Mouse (Mus musculus): Measurements from ENCODE around the gene Dmgdh.

DNA sequence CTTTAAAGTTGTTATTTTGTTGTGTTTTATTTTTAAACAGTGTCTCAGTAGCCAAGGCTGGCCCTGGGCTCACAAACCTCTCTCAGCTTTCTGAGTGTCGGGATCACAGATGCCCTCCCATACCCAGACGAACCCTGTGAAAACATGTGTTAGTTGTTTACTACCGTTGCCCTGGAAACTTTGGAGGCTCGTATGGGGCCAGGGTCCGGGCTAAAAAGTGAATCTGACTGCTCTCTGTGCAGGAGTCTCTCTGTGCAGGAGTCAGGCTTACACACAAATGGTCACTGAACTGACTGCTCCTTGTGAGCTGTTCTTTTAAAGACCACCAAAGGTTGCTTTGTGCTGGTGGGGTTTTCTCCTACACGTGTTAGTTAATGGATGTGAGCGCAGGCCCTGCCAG, 42.9 kb downstream of the Dmgdh start:
- TF ChIP-seq CTCF (IDR thresholded peaks at IDR 0.05; ENCODE audit: extremely low read depth, insufficient read depth, insufficient read length, insufficient replicate concordance) = no peak
- no peak for TF ChIP-seq POLR2A (IDR thresholded peaks at IDR 0.05; ENCODE audit: low read depth, low read length)
